Mouse (Mus musculus): Measurements from ENCODE around the gene Idh3a. TPM values are rescaled to one million over a fixed set of nuclear protein-coding genes. Genes with fewer than 3 reads are reported as not detected.

Gene Idh3a
- total and polyA plus RNA-seq, 2 experiments, result 16.3 to 26.1 TPM

- 73% methylated on average over 5 of the region's 5 CpGs for WGBS
- Histone ChIP-seq H3K27ac (replicated peaks; ENCODE audit: insufficient read depth, low read depth, low read length) (no peak overlapping the region), H3K36me3 (ENCODE audit: control insufficient read depth, insufficient read depth, low read length) (no peaks in the 10 kb centered on the region), H3K79me2 (ENCODE audit: control insufficient read depth, insufficient read depth, low read length) (no peaks in the 10 kb centered on the region), H3K4me1 (ENCODE audit: control insufficient read depth, insufficient read depth, low read length) (no peaks in the 10 kb centered on the region), H3K27me3 (ENCODE audit: control insufficient read depth, insufficient read depth, low read length) (0 out of 2 replicates have a peak, but pooled peaks cover 3% of the 10 kb centered on the region), H3K4me3 (ENCODE audit: insufficient read depth, low read depth, low read length) (no peak overlapping the region), H3K9ac (ENCODE audit: low read depth, low read length) (no peak overlapping the region)
- TF ChIP-seq CTCF (IDR thresholded peaks at IDR 0.05; ENCODE audit: low read depth, low read length) (no peak), POLR2A (IDR thresholded peaks at IDR 0.05; ENCODE audit: extremely low read depth, insufficient read depth, low read length) (no peak)
- DNase-seq (ENCODE audit: extremely low read depth, low read depth, low spot score), result no peak
Measured at GRCm38 (mm10) chr9:54637510-54638314, 51.6 kb downstream of the Idh3a start.

DNA sequence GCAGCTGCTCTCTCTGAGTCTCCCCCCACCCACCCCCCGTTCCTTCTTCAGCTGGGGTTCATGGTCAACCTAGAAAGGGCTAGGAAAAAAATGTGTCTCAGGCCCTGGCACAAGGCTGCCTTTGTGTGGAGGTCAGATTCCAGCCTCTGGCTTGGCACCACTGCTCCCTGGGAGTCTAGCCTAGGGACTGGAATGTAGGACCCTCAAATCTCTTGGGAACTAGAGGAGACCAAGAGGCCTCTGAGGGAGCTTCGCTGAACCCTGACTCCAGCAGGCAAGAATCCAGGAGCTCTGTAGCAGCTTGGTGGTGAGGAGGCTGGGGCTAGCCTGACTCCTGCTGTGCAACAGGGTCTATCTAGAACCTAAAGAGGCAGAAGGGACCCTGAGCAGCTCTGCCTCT lies 53.1 kb downstream of the Idh3a start:
- H3K36me3 ChIP-seq (ENCODE audit: control insufficient read depth, insufficient read depth, low read length), result no peaks in the 10 kb centered on the region
- no peak for DNase-seq (ENCODE audit: extremely low read depth, low read depth, low spot score)
- H3K27me3 ChIP-seq (ENCODE audit: control insufficient read depth, insufficient read depth, low read length), result 0 out of 2 replicates have a peak, but pooled peaks cover 2% of the 10 kb centered on the region
- no peak overlapping the region for H3K9ac ChIP-seq (ENCODE audit: low read depth, low read length)
- no peak overlapping the region for H3K27ac ChIP-seq (replicated peaks; ENCODE audit: insufficient read depth, low read depth, low read length)
- no peaks in the 10 kb centered on the region for H3K4me1 ChIP-seq (ENCODE audit: control insufficient read depth, insufficient read depth, low read length)
- no peak for TF ChIP-seq POLR2A (IDR thresholded peaks at IDR 0.05; ENCODE audit: extremely low read depth, insufficient read depth, low read length)
- no peak for TF ChIP-seq CTCF (IDR thresholded peaks at IDR 0.05; ENCODE audit: low read depth, low read length)
- H3K4me3 ChIP-seq (ENCODE audit: insufficient read depth, low read depth, low read length), result no peak overlapping the region
- WGBS, result 46% methylated on average over 2 of the region's 2 CpGs
- no peaks in the 10 kb centered on the region for H3K79me2 ChIP-seq (ENCODE audit: control insufficient read depth, insufficient read depth, low read length)

DNA sequence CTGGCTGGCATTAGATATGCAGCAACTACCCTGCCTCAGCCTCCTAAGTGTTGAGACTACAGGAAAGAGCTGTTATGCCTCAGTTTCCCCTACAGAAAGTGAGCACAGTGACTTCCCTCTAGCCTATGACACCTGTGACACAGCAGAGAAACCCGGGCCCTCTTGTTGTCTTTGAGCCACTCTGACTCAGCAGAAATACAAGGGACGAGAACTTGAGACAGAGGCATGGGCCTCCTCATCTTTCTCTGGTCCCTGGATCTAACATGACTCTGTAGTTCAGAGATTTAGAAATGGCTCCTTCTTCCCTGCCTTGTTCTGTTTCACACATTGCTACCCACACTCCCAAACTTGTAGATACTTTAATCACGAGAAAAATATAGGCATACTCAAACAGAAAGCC lies 55.4 kb downstream of the Idh3a start:
- WGBS, result 78% methylated on average over 3 of the region's 3 CpGs
- H3K27ac ChIP-seq (replicated peaks; ENCODE audit: insufficient read depth, low read depth, low read length), result no peak overlapping the region
- no peak overlapping the region for H3K9ac ChIP-seq (ENCODE audit: low read depth, low read length)
- no peak for DNase-seq (ENCODE audit: extremely low read depth, low read depth, low spot score)
- H3K79me2 ChIP-seq (ENCODE audit: control insufficient read depth, insufficient read depth, low read length), result no peaks in the 10 kb centered on the region
- no peaks in the 10 kb centered on the region for H3K27me3 ChIP-seq (ENCODE audit: control insufficient read depth, insufficient read depth, low read length)
- no peak for TF ChIP-seq CTCF (IDR thresholded peaks at IDR 0.05; ENCODE audit: low read depth, low read length)
- TF ChIP-seq POLR2A (IDR thresholded peaks at IDR 0.05; ENCODE audit: extremely low read depth, insufficient read depth, low read length), result no peak
- no peaks in the 10 kb centered on the region for H3K36me3 ChIP-seq (ENCODE audit: control insufficient read depth, insufficient read depth, low read length)
- H3K4me3 ChIP-seq (ENCODE audit: insufficient read depth, low read depth, low read length), result no peak overlapping the region
- no peaks in the 10 kb centered on the region for H3K4me1 ChIP-seq (ENCODE audit: control insufficient read depth, insufficient read depth, low read length)

DNA sequence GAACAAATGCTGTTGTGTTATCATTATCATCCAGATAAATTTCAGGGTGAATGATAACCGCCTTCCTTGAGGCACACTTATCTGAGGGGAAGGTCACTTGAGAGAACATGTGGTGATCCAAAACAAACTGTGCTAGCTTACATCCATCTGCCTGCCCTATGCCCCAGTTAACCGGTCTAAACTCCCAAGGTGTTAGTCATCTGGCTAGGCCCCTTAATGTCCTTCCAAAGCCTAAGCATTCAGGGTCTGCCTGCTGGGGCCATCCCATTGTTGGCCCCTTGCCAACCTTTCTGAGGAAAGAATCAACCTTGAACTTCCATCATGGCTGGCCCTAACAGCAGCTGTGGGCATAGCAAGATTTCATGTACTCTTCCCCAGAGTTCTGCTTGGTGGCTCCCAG lies 56.0 kb downstream of the Idh3a start:
- Histone ChIP-seq H3K9ac (ENCODE audit: low read depth, low read length) (no peak overlapping the region), H3K4me3 (ENCODE audit: insufficient read depth, low read depth, low read length) (no peak overlapping the region), H3K27ac (replicated peaks; ENCODE audit: insufficient read depth, low read depth, low read length) (no peak overlapping the region), H3K4me1 (ENCODE audit: control insufficient read depth, insufficient read depth, low read length) (no peaks in the 10 kb centered on the region), H3K27me3 (ENCODE audit: control insufficient read depth, insufficient read depth, low read length) (no peaks in the 10 kb centered on the region), H3K79me2 (ENCODE audit: control insufficient read depth, insufficient read depth, low read length) (no peaks in the 10 kb centered on the region), H3K36me3 (ENCODE audit: control insufficient read depth, insufficient read depth, low read length) (no peaks in the 10 kb centered on the region)
- TF ChIP-seq POLR2A (IDR thresholded peaks at IDR 0.05; ENCODE audit: extremely low read depth, insufficient read depth, low read length) (no peak), CTCF (IDR thresholded peaks at IDR 0.05; ENCODE audit: low read depth, low read length) (no peak)
- DNase-seq (ENCODE audit: extremely low read depth, low read depth, low spot score), result no peak
- WGBS, result 81% methylated on average over 2 of the region's 2 CpGs

DNA sequence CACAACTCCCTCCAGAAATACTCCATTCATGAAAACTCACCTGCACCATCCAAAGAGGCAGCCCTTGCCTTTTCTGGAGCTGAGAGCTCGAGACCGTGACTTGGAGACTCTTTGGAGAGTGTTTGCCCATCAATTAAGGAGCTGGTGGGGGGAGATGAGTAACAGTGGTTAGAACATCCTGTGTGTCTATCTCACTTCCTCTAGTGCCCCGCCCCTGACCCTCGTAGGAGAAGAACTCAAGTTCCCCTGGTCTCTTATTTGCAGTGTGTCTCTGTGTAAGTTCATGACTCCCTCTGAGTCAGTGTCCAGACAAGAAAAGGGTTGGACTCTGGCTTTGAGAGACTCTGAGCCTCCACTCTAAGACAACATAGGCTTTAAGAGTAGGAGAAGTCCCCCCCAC lies 56.4 kb downstream of the Idh3a start:
- 65% methylated on average over 4 of the region's 4 CpGs for WGBS
- Histone ChIP-seq H3K27me3 (ENCODE audit: control insufficient read depth, insufficient read depth, low read length) (no peaks in the 10 kb centered on the region), H3K79me2 (ENCODE audit: control insufficient read depth, insufficient read depth, low read length) (no peaks in the 10 kb centered on the region), H3K4me3 (ENCODE audit: insufficient read depth, low read depth, low read length) (no peak overlapping the region), H3K27ac (replicated peaks; ENCODE audit: insufficient read depth, low read depth, low read length) (no peak overlapping the region), H3K4me1 (ENCODE audit: control insufficient read depth, insufficient read depth, low read length) (no peaks in the 10 kb centered on the region), H3K9ac (ENCODE audit: low read depth, low read length) (no peak overlapping the region), H3K36me3 (ENCODE audit: control insufficient read depth, insufficient read depth, low read length) (no peaks in the 10 kb centered on the region)
- TF ChIP-seq POLR2A (IDR thresholded peaks at IDR 0.05; ENCODE audit: extremely low read depth, insufficient read depth, low read length) (no peak), CTCF (IDR thresholded peaks at IDR 0.05; ENCODE audit: low read depth, low read length) (no peak)
- no peak for DNase-seq (ENCODE audit: extremely low read depth, low read depth, low spot score)

DNA sequence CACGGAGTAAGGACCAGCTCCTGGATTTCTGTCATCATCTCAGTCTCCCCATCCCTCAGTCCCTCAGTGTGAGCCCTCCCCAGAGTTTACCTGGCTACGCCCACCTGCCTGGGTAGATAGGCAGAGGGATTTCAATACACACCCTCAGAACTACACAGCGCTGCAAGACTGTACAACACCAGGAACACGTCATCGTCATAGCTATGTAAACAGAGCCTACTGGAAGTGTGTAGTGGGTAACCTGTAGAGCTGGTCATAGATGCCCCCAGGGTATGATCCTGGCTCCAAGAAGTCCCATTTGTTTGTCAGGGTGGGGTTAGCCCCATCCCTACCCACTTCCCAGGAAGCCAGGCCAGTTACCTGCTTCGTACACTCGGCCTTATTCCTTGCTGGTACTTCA lies 57.0 kb downstream of the Idh3a start:
- Histone ChIP-seq H3K9ac (ENCODE audit: low read depth, low read length) (no peak overlapping the region), H3K27ac (replicated peaks; ENCODE audit: insufficient read depth, low read depth, low read length) (no peak overlapping the region), H3K36me3 (ENCODE audit: control insufficient read depth, insufficient read depth, low read length) (no peaks in the 10 kb centered on the region), H3K79me2 (ENCODE audit: control insufficient read depth, insufficient read depth, low read length) (no peaks in the 10 kb centered on the region), H3K27me3 (ENCODE audit: control insufficient read depth, insufficient read depth, low read length) (no peaks in the 10 kb centered on the region), H3K4me1 (ENCODE audit: control insufficient read depth, insufficient read depth, low read length) (no peaks in the 10 kb centered on the region), H3K4me3 (ENCODE audit: insufficient read depth, low read depth, low read length) (no peak overlapping the region)
- no peak for DNase-seq (ENCODE audit: extremely low read depth, low read depth, low spot score)
- WGBS, result 92% methylated on average over 7 of the region's 7 CpGs
- no peak for TF ChIP-seq CTCF (IDR thresholded peaks at IDR 0.05; ENCODE audit: low read depth, low read length)
- TF ChIP-seq POLR2A (IDR thresholded peaks at IDR 0.05; ENCODE audit: extremely low read depth, insufficient read depth, low read length), result no peak
